Mouse (Mus musculus): ENCODE data around the gene Sned1. TPM values are rescaled to one million over a fixed set of nuclear protein-coding genes. Genes with fewer than 3 reads are reported as not detected.
A peak's percentile ranks its signal among the peaks of the same experiment; 100 is the strongest.

The Sned1 gene
- total and polyA plus RNA-seq, 3 experiments = 7.2 to 8.9 (median 7.6) TPM

GRCm38 (mm10) chr1:93225226-93225625, 10.4 kb upstream of the Sned1 start:
- intact Hi-C loops (cut with DNase I) = no loop called here
- TF ChIP-seq CTCF (IDR thresholded peaks at IDR 0.05) = no peak
- no peak for TF ChIP-seq EP300 (IDR thresholded peaks at IDR 0.05; ENCODE audit: insufficient read depth, low read depth, low read length)
- TF ChIP-seq POLR2A (IDR thresholded peaks at IDR 0.05; ENCODE audit: insufficient read depth, low read depth, low read length) = no peak
- no peaks in the 10 kb centered on the region for H3K36me3 ChIP-seq (ENCODE audit: control insufficient read depth, insufficient read depth, low read length)
- no peak overlapping the region for H3K27ac ChIP-seq
- H3K4me1 ChIP-seq (ENCODE audit: control insufficient read depth, insufficient read depth, low read length) = peaks cover 2% of the 10 kb centered on the region; the same call in 1 of the 2 replicates
- H3K4me3 ChIP-seq = no peak overlapping the region
- DNase-seq = no peak
- no peaks in the 10 kb centered on the region for H3K79me2 ChIP-seq (replicated peaks; ENCODE audit: control insufficient read depth, insufficient read depth, low read length)
- 38% methylated on average over 4 of the region's 4 CpGs for WGBS
- H3K27me3 ChIP-seq (ENCODE audit: control insufficient read depth, insufficient read depth, low read length) = no peaks in the 10 kb centered on the region
- H3K9ac ChIP-seq (ENCODE audit: low read depth, low read length) = no peak overlapping the region

- no peak overlapping the region for H3K9ac ChIP-seq (ENCODE audit: low read depth, low read length)
- intact Hi-C loops (cut with DNase I) = no loop called here
These were observed 9.7 kb upstream of the Sned1 start for GRCm38 (mm10) chr1:93225731-93226520.

GRCm38 (mm10) chr1:93227303-93227975, 8.2 kb upstream of the Sned1 start:
- Histone ChIP-seq H3K4me3 (no peak overlapping the region), H3K27me3 (ENCODE audit: control insufficient read depth, insufficient read depth, low read length) (no peaks in the 10 kb centered on the region), H3K79me2 (replicated peaks; ENCODE audit: control insufficient read depth, insufficient read depth, low read length) (no peaks in the 10 kb centered on the region), H3K4me1 (ENCODE audit: control insufficient read depth, insufficient read depth, low read length) (peaks cover 2% of the 10 kb centered on the region; the same call in 1 of the 2 replicates), H3K9ac (ENCODE audit: low read depth, low read length) (no peak overlapping the region), H3K36me3 (ENCODE audit: control insufficient read depth, insufficient read depth, low read length) (no peaks in the 10 kb centered on the region), H3K27ac (no peak overlapping the region)
- intact Hi-C loops (cut with DNase I) = no loop called here
- DNase-seq = peak in 1 of 2 experiments; percentile 30
- no peak for TF ChIP-seq POLR2A (IDR thresholded peaks at IDR 0.05; ENCODE audit: insufficient read depth, low read depth, low read length)
- no peak for TF ChIP-seq EP300 (IDR thresholded peaks at IDR 0.05; ENCODE audit: insufficient read depth, low read depth, low read length)
- TF ChIP-seq CTCF (IDR thresholded peaks at IDR 0.05) = no peak
- WGBS = 72% methylated on average over 7 of the region's 7 CpGs

More at GRCm38 (mm10) chr1:93225731-93226520, 9.7 kb upstream of the Sned1 start:
- no peak for TF ChIP-seq POLR2A (IDR thresholded peaks at IDR 0.05; ENCODE audit: insufficient read depth, low read depth, low read length)
- no peak for TF ChIP-seq EP300 (IDR thresholded peaks at IDR 0.05; ENCODE audit: insufficient read depth, low read depth, low read length)
- TF ChIP-seq CTCF (IDR thresholded peaks at IDR 0.05) = no peak
- no peaks in the 10 kb centered on the region for H3K27me3 ChIP-seq (ENCODE audit: control insufficient read depth, insufficient read depth, low read length)
- no peaks in the 10 kb centered on the region for H3K79me2 ChIP-seq (replicated peaks; ENCODE audit: control insufficient read depth, insufficient read depth, low read length)
- peaks cover 2% of the 10 kb centered on the region; the same call in 1 of the 2 replicates for H3K4me1 ChIP-seq (ENCODE audit: control insufficient read depth, insufficient read depth, low read length)
- no peaks in the 10 kb centered on the region for H3K36me3 ChIP-seq (ENCODE audit: control insufficient read depth, insufficient read depth, low read length)
- 75% methylated on average over 5 of the region's 5 CpGs for WGBS
- no peak overlapping the region for H3K27ac ChIP-seq
- H3K4me3 ChIP-seq = no peak overlapping the region
- no peak for DNase-seq

GRCm38 (mm10) chr1:93227976-93228365, 7.7 kb upstream of the Sned1 start:
- intact Hi-C loops (cut with DNase I) = no loop called here
- Histone ChIP-seq H3K36me3 (ENCODE audit: control insufficient read depth, insufficient read depth, low read length) (no peaks in the 10 kb centered on the region), H3K27ac (no peak overlapping the region), H3K4me3 (no peak overlapping the region), H3K4me1 (ENCODE audit: control insufficient read depth, insufficient read depth, low read length) (peaks cover 2% of the 10 kb centered on the region; the same call in 1 of the 2 replicates), H3K9ac (ENCODE audit: low read depth, low read length) (no peak overlapping the region), H3K79me2 (replicated peaks; ENCODE audit: control insufficient read depth, insufficient read depth, low read length) (no peaks in the 10 kb centered on the region), H3K27me3 (ENCODE audit: control insufficient read depth, insufficient read depth, low read length) (no peaks in the 10 kb centered on the region)
- DNase-seq = no peak
- TF ChIP-seq EP300 (IDR thresholded peaks at IDR 0.05; ENCODE audit: insufficient read depth, low read depth, low read length) (no peak), POLR2A (IDR thresholded peaks at IDR 0.05; ENCODE audit: insufficient read depth, low read depth, low read length) (no peak), CTCF (IDR thresholded peaks at IDR 0.05) (no peak)
- 96% methylated on average over 7 of the region's 7 CpGs for WGBS

GRCm38 (mm10) chr1:93229221-93229620, 6.4 kb upstream of the Sned1 start:
- intact Hi-C loops (cut with DNase I) = no loop called here
- Histone ChIP-seq H3K27ac (no peak overlapping the region), H3K27me3 (ENCODE audit: control insufficient read depth, insufficient read depth, low read length) (no peaks in the 10 kb centered on the region), H3K36me3 (ENCODE audit: control insufficient read depth, insufficient read depth, low read length) (no peaks in the 10 kb centered on the region), H3K9ac (ENCODE audit: low read depth, low read length) (no peak overlapping the region), H3K4me3 (no peak overlapping the region), H3K79me2 (replicated peaks; ENCODE audit: control insufficient read depth, insufficient read depth, low read length) (no peaks in the 10 kb centered on the region), H3K4me1 (ENCODE audit: control insufficient read depth, insufficient read depth, low read length) (peaks cover 2% of the 10 kb centered on the region; the same call in 1 of the 2 replicates)
- WGBS = 55% methylated on average over 6 of the region's 6 CpGs
- DNase-seq = no peak
- TF ChIP-seq POLR2A (IDR thresholded peaks at IDR 0.05; ENCODE audit: insufficient read depth, low read depth, low read length) (no peak), EP300 (IDR thresholded peaks at IDR 0.05; ENCODE audit: insufficient read depth, low read depth, low read length) (no peak), CTCF (IDR thresholded peaks at IDR 0.05) (no peak)

Measured in heart, adult 2 months (tissue).